Mouse (Mus musculus) 3T3-L1 (cell line): ENCODE measurements around the gene Mlycd.

Source experiments
- DNase-seq: peaks from one replicate; pipeline ENCODE4 v3.0.0-alpha.2; 2015; ENCODE audit warnings: low read depth, low spot score

Mlycd gene

GRCm38 (mm10) chr8:119433582-119434174 lies 39.0 kb downstream of the Mlycd start, which contains the start of gene Osgin1:
Gene Osgin1, plus strand, starts transcription at chr8:119434124.
- no peak for DNase-seq

GRCm38 (mm10) chr8:119434569-119434968 lies 39.9 kb downstream of the Mlycd start:
- DNase-seq = no peak

- no peak for DNase-seq
Measured at GRCm38 (mm10) chr8:119435527-119435926, 40.8 kb downstream of the Mlycd start.

GRCm38 (mm10) chr8:119436331-119436730 lies 41.7 kb downstream of the Mlycd start:
- DNase-seq = no peak

- peak; percentile 81 for DNase-seq
Measured at GRCm38 (mm10) chr8:119436933-119437332, 42.3 kb downstream of the Mlycd start.

- no peak for DNase-seq
Measured at GRCm38 (mm10) chr8:119437506-119437905, 42.8 kb downstream of the Mlycd start.

GRCm38 (mm10) chr8:119438876-119439275 lies 44.2 kb downstream of the Mlycd start:
- DNase-seq = no peak

- DNase-seq = no peak
Measured at GRCm38 (mm10) chr8:119439424-119439823, 44.7 kb downstream of the Mlycd start.

GRCm38 (mm10) chr8:119439893-119440249 lies 45.2 kb downstream of the Mlycd start:
- no peak for DNase-seq

- DNase-seq = peak; percentile 87
Measured at GRCm38 (mm10) chr8:119440250-119440951, 45.7 kb downstream of the Mlycd start.

- no peak for DNase-seq
Measured at GRCm38 (mm10) chr8:119440952-119441270, 46.2 kb downstream of the Mlycd start.

- no peak for DNase-seq
Measured at GRCm38 (mm10) chr8:119442013-119442412, 47.3 kb downstream of the Mlycd start.

- no peak for DNase-seq
Measured at GRCm38 (mm10) chr8:119442970-119443369, 48.3 kb downstream of the Mlycd start.

- DNase-seq = peak; percentile 40
Measured at GRCm38 (mm10) chr8:119446211-119446989, 51.7 kb downstream of the Mlycd start, which contains the start of gene Necab2. Gene Necab2, plus strand, starts transcription at chr8:119446719.

- no peak for DNase-seq
Measured at GRCm38 (mm10) chr8:119446990-119447780, 52.5 kb downstream of the Mlycd start.

GRCm38 (mm10) chr8:119447781-119448170 lies 53.1 kb downstream of the Mlycd start:
- no peak for DNase-seq

GRCm38 (mm10) chr8:119449627-119450026 lies 54.9 kb downstream of the Mlycd start:
- no peak for DNase-seq

- DNase-seq = no peak
Measured at GRCm38 (mm10) chr8:119451131-119451530, 56.5 kb downstream of the Mlycd start.

- no peak for DNase-seq
Measured at GRCm38 (mm10) chr8:119452919-119453318, 58.2 kb downstream of the Mlycd start.

- DNase-seq = no peak
Measured at GRCm38 (mm10) chr8:119456045-119456444, 61.4 kb downstream of the Mlycd start.

GRCm38 (mm10) chr8:119459724-119460123 lies 65.0 kb downstream of the Mlycd start:
- DNase-seq = no peak
